Mouse (Mus musculus): Measurements from ENCODE around the gene Ttyh1. TPM values are rescaled to one million over a fixed set of nuclear protein-coding genes. Genes with fewer than 3 reads are reported as not detected.

Ttyh1 gene
- polyA plus RNA-seq, 1 experiment: not detected

- Histone ChIP-seq H3K4me3 (ENCODE audit: insufficient read depth, low read length) (no peak overlapping the region), H3K27ac (ENCODE audit: insufficient read depth, low read depth, low read length) (no peak overlapping the region), H3K4me1 (ENCODE audit: control insufficient read depth, insufficient read depth, low read length) (peaks cover 6% of the 10 kb centered on the region)
- TF ChIP-seq CTCF (IDR thresholded peaks at IDR 0.05; ENCODE audit: low read depth, low read length): no peak
- no peak for TF ChIP-seq POLR2A (IDR thresholded peaks at IDR 0.05; ENCODE audit: borderline replicate concordance, low read depth, low read length)
These were observed 9.7 kb downstream of the Ttyh1 start for GRCm38 (mm10) chr7:4128860-4129259.

- Histone ChIP-seq H3K27ac (ENCODE audit: insufficient read depth, low read depth, low read length) (no peak overlapping the region), H3K4me3 (ENCODE audit: insufficient read depth, low read length) (no peak overlapping the region), H3K4me1 (ENCODE audit: control insufficient read depth, insufficient read depth, low read length) (peaks cover 17% of the 10 kb centered on the region)
- TF ChIP-seq POLR2A (IDR thresholded peaks at IDR 0.05; ENCODE audit: borderline replicate concordance, low read depth, low read length) (no peak), CTCF (IDR thresholded peaks at IDR 0.05; ENCODE audit: low read depth, low read length) (peak; percentile 83)
These were observed 11.7 kb downstream of the Ttyh1 start for GRCm38 (mm10) chr7:4130686-4131452.

- peaks cover 17% of the 10 kb centered on the region for H3K4me1 ChIP-seq (ENCODE audit: control insufficient read depth, insufficient read depth, low read length)
- no peak overlapping the region for H3K4me3 ChIP-seq (ENCODE audit: insufficient read depth, low read length)
- no peak overlapping the region for H3K27ac ChIP-seq (ENCODE audit: insufficient read depth, low read depth, low read length)
- TF ChIP-seq POLR2A (IDR thresholded peaks at IDR 0.05; ENCODE audit: borderline replicate concordance, low read depth, low read length) (no peak), CTCF (IDR thresholded peaks at IDR 0.05; ENCODE audit: low read depth, low read length) (no peak)
These were observed 12.8 kb downstream of the Ttyh1 start for GRCm38 (mm10) chr7:4131964-4132363.

GRCm38 (mm10) chr7:4132581-4132980 is 13.4 kb downstream of the Ttyh1 start:
- H3K4me3 ChIP-seq (ENCODE audit: insufficient read depth, low read length): no peak overlapping the region
- no peak for TF ChIP-seq POLR2A (IDR thresholded peaks at IDR 0.05; ENCODE audit: borderline replicate concordance, low read depth, low read length)
- TF ChIP-seq CTCF (IDR thresholded peaks at IDR 0.05; ENCODE audit: low read depth, low read length): no peak
- no peak overlapping the region for H3K27ac ChIP-seq (ENCODE audit: insufficient read depth, low read depth, low read length)
- peaks cover 17% of the 10 kb centered on the region for H3K4me1 ChIP-seq (ENCODE audit: control insufficient read depth, insufficient read depth, low read length)

- Histone ChIP-seq H3K4me1 (ENCODE audit: control insufficient read depth, insufficient read depth, low read length) (peaks cover 19% of the 10 kb centered on the region), H3K27ac (ENCODE audit: insufficient read depth, low read depth, low read length) (no peak overlapping the region), H3K4me3 (ENCODE audit: insufficient read depth, low read length) (no peak overlapping the region)
- TF ChIP-seq POLR2A (IDR thresholded peaks at IDR 0.05; ENCODE audit: borderline replicate concordance, low read depth, low read length): no peak
- no peak for TF ChIP-seq CTCF (IDR thresholded peaks at IDR 0.05; ENCODE audit: low read depth, low read length)
These were observed 13.8 kb downstream of the Ttyh1 start for GRCm38 (mm10) chr7:4132998-4133397.

GRCm38 (mm10) chr7:4134911-4135310 is 15.7 kb downstream of the Ttyh1 start:
- Histone ChIP-seq H3K4me3 (ENCODE audit: insufficient read depth, low read length) (no peak overlapping the region), H3K4me1 (ENCODE audit: control insufficient read depth, insufficient read depth, low read length) (peaks cover 22% of the 10 kb centered on the region), H3K27ac (ENCODE audit: insufficient read depth, low read depth, low read length) (no peak overlapping the region)
- TF ChIP-seq CTCF (IDR thresholded peaks at IDR 0.05; ENCODE audit: low read depth, low read length) (no peak), POLR2A (IDR thresholded peaks at IDR 0.05; ENCODE audit: borderline replicate concordance, low read depth, low read length) (no peak)

GRCm38 (mm10) chr7:4136404-4136770 is 17.2 kb downstream of the Ttyh1 start:
- Histone ChIP-seq H3K4me1 (ENCODE audit: control insufficient read depth, insufficient read depth, low read length) (peaks cover 18% of the 10 kb centered on the region), H3K27ac (ENCODE audit: insufficient read depth, low read depth, low read length) (peak overlapping the region; percentile 27), H3K4me3 (ENCODE audit: insufficient read depth, low read length) (peak overlapping the region; percentile 94)
- TF ChIP-seq CTCF (IDR thresholded peaks at IDR 0.05; ENCODE audit: low read depth, low read length) (no peak), POLR2A (IDR thresholded peaks at IDR 0.05; ENCODE audit: borderline replicate concordance, low read depth, low read length) (no peak)

GRCm38 (mm10) chr7:4136771-4137531 is 17.7 kb downstream of the Ttyh1 start, which contains the start of gene Leng8:
TSS of gene Leng8 (plus strand) at chr7:4137039.
- Histone ChIP-seq H3K4me1 (ENCODE audit: control insufficient read depth, insufficient read depth, low read length) (peaks cover 18% of the 10 kb centered on the region), H3K27ac (ENCODE audit: insufficient read depth, low read depth, low read length) (peak within 1 kb of the TSS; percentile 90), H3K4me3 (ENCODE audit: insufficient read depth, low read length) (peak within 1 kb of the TSS; percentile 95)
- TF ChIP-seq POLR2A (IDR thresholded peaks at IDR 0.05; ENCODE audit: borderline replicate concordance, low read depth, low read length) (peak; percentile 43; the same call in 1 of the 2 replicates), CTCF (IDR thresholded peaks at IDR 0.05; ENCODE audit: low read depth, low read length) (no peak)

- H3K27ac ChIP-seq (ENCODE audit: insufficient read depth, low read depth, low read length): no peak overlapping the region
- H3K4me3 ChIP-seq (ENCODE audit: insufficient read depth, low read length): peak overlapping the region; percentile 95
- no peak for TF ChIP-seq CTCF (IDR thresholded peaks at IDR 0.05; ENCODE audit: low read depth, low read length)
- no peak for TF ChIP-seq POLR2A (IDR thresholded peaks at IDR 0.05; ENCODE audit: borderline replicate concordance, low read depth, low read length)
- peaks cover 18% of the 10 kb centered on the region for H3K4me1 ChIP-seq (ENCODE audit: control insufficient read depth, insufficient read depth, low read length)
These were observed 18.5 kb downstream of the Ttyh1 start for GRCm38 (mm10) chr7:4137746-4138145.

- TF ChIP-seq CTCF (IDR thresholded peaks at IDR 0.05; ENCODE audit: low read depth, low read length): no peak
- TF ChIP-seq POLR2A (IDR thresholded peaks at IDR 0.05; ENCODE audit: borderline replicate concordance, low read depth, low read length): no peak
- H3K4me3 ChIP-seq (ENCODE audit: insufficient read depth, low read length): peak overlapping the region; percentile 95
- H3K4me1 ChIP-seq (ENCODE audit: control insufficient read depth, insufficient read depth, low read length): peaks cover 18% of the 10 kb centered on the region
- no peak overlapping the region for H3K27ac ChIP-seq (ENCODE audit: insufficient read depth, low read depth, low read length)
These were observed 19.0 kb downstream of the Ttyh1 start for GRCm38 (mm10) chr7:4138181-4138580.
